Mouse (Mus musculus): ENCODE data around the gene Pdp2. TPM values are rescaled to one million over a fixed set of nuclear protein-coding genes. Genes with fewer than 3 reads are reported as not detected.
A peak's percentile ranks its signal among the peaks of the same experiment; 100 is the strongest.
"Not testable (repeated sequence)": the region's sequence is repeated elsewhere in the genome, so short reads cannot be mapped to it uniquely, and the experiment has no call there.

Gene Pdp2
- polyA plus RNA-seq, 1 experiment from 2014 or later, result 18.7 TPM

DNA sequence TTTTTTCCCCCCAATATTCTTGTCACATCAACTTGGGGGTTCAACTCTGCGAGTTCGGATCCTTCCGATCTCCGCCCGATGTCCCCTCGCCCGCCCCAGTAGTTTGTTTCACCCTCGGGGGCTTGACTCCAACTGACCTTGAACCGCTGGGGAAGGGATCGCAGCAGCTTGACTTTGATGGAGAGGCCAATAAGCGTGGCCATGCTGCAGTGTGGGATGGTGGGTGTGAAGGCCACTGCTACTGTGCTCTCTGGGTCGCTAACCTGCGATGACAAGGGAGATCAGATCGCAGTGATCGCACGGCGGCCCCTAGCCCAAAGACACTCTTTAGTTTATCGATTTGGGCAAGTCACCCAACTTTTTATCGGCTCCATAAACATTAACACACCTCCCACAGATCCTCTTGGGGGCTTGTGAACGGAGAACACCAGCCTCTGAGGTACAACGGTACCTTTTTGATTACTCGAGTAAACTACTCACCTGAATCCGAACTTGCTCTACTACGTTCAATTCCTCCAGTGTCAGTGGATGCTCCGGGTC, 49.6 kb downstream of the Pdp2 start:
- Histone ChIP-seq H3K27me3 (no peaks in the 10 kb centered on the region), H3K27ac (peak overlapping the region; percentile 72; the same call in 1 of the 2 replicates), H3K9ac (peak overlapping the region; percentile 90), H3K4me2 (peak overlapping the region; percentile 89), H3K4me1 (peaks cover 18% of the 10 kb centered on the region), H3K4me3 (replicated peaks) (peak overlapping the region; percentile 92), H3K9me3 (replicated peaks) (no peaks in the 10 kb centered on the region), H3K36me3 (peaks cover 27% of the 10 kb centered on the region)
- WGBS, result 3% methylated on average over 25 of the region's 25 CpGs
- no peak for ATAC-seq (replicated peaks; ENCODE audit: low FRiP score)

DNA sequence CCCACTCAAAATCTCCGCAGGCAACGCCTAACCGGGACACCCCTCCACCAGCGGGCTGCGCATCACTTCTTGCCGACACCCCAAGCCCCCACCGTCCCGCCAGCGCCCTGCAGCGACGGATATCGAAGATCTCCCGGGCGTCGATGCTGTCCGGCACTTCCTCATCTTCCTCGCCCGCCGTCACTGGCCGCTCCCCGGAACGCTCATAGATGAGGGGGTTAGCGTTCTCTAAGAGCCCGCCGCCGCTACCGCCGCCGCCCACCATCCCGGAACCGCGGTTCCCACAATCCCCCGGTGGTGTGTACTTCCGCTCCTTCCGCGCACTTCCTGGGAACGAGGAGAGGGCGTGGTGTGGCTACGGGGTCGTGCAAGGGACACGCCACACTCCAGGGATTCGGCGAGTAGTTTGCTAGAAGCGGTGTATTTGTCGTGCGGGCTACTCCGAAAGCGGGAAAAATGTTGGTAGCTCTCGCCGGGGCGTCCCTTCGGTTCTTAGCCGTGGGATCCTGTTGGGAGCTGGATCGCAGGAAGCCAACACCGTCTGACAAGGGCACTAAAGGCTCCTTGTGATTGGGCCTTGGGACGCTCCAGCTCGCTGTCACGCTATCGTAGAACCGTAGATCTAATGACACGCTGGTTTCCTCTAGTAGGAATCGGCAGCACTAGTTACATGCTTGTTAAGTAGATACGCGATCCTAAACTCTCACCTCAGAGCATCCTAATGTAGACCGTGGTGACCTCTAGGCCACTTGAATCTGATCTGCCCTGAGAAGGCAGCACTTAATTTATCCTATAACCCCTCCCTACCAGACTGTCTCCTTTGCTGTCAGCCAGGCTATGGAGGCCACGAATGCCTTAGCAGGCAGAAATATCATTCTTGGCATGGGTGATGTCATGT, 50.4 kb downstream of the Pdp2 start, which contains the start of gene Ciao2b:
Gene Ciao2b (minus strand): TSS at position 540 of the 898 bp plus-strand sequence.
- Histone ChIP-seq H3K9me3 (replicated peaks) (no peaks in the 10 kb centered on the region), H3K27me3 (no peaks in the 10 kb centered on the region), H3K4me2 (peak within 1 kb of the TSS; percentile 89), H3K4me1 (peaks cover 18% of the 10 kb centered on the region), H3K27ac (peak within 1 kb of the TSS; percentile 80), H3K4me3 (replicated peaks) (peak within 1 kb of the TSS; percentile 92), H3K36me3 (peaks cover 24% of the 10 kb centered on the region), H3K9ac (peak within 1 kb of the TSS; percentile 90)
- peak; percentile 96 for ATAC-seq (replicated peaks; ENCODE audit: low FRiP score)
- WGBS, result under 1% methylated on average over 66 of the region's 66 CpGs

DNA sequence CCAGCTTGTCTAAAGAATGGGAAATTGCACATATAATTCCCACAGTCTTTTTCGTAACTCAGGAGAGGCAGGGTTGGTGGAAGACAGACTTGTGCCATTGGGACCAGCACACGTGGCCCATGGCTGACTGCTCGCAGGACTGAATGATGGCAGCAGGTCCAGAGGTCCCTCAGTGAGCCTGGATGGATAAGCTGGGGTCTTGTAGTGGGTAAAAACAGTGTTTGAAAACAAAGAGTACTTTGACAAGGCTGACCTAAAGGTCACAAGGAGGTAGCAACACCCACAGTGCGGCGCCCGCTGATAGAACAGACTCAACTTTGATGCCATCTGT, 51.0 kb downstream of the Pdp2 start:
- peak; percentile 13; the same call in 1 of the 2 replicates for ATAC-seq (replicated peaks; ENCODE audit: low FRiP score)
- H3K9me3 ChIP-seq (replicated peaks), result no peaks in the 10 kb centered on the region
- peaks cover 24% of the 10 kb centered on the region for H3K36me3 ChIP-seq
- H3K4me3 ChIP-seq (replicated peaks), result peak overlapping the region; percentile 92
- H3K9ac ChIP-seq, result peak overlapping the region; percentile 90
- peak overlapping the region; percentile 80; the same call in 1 of the 2 replicates for H3K27ac ChIP-seq
- 59% methylated on average over 6 of the region's 6 CpGs for WGBS
- no peaks in the 10 kb centered on the region for H3K27me3 ChIP-seq
- peaks cover 18% of the 10 kb centered on the region for H3K4me1 ChIP-seq
- peak overlapping the region; percentile 89 for H3K4me2 ChIP-seq

DNA sequence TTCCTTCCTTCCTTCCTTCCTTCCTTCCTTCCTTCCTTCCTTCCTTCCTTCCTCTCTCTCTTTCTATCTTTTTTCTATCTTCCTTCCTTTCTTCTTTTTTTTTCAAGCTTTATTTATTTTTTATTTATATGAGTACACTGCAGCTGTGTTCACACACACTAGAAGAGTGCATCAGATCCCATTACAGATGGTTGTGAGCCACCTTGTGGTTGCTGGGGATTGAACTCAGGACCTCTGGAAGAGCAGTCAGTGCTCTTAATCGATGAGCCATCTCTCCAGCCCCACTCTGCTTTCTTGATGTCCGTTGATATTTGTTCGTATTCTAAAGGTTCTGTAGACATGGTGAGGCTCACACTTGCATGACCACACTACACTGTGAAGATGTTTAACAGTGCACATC, 52.9 kb downstream of the Pdp2 start:
- not testable (repeated sequence) for H3K4me2 ChIP-seq; H3K27ac ChIP-seq; H3K27me3 ChIP-seq; ATAC-seq (replicated peaks; ENCODE audit: low FRiP score); H3K4me3 ChIP-seq (replicated peaks); H3K9me3 ChIP-seq (replicated peaks); H3K9ac ChIP-seq; H3K36me3 ChIP-seq
- 71% methylated on average over 3 of the region's 3 CpGs for WGBS
- H3K4me1 ChIP-seq, result peaks cover 18% of the 10 kb centered on the region

Other genes starting within 250 kb of the Pdp2 start
- gene Cmtm4, start 195.6 kb upstream of the Pdp2 start, polyA plus RNA-seq (2015; fragmentation: Nextera tagmentation; extraction: Ambion mirVana), result 3.9 and 4.1 TPM in 2 replicates
- 59.5 and 62.6 TPM in 2 replicates for gene Dync1li2, start 148.4 kb upstream of the Pdp2 start, polyA plus RNA-seq (2015; fragmentation: Nextera tagmentation; extraction: Ambion mirVana)
- 0.32 and 0.48 TPM in 2 replicates for gene Terb1, start 81.5 kb upstream of the Pdp2 start, polyA plus RNA-seq (2015; fragmentation: Nextera tagmentation; extraction: Ambion mirVana)
- gene Nae1, start 56.8 kb upstream of the Pdp2 start, polyA plus RNA-seq (2015; fragmentation: Nextera tagmentation; extraction: Ambion mirVana), result 105 and 115 TPM in 2 replicates
- gene Car7, start 56.8 kb upstream of the Pdp2 start, polyA plus RNA-seq (2015; fragmentation: Nextera tagmentation; extraction: Ambion mirVana), result 2.3 and 2.4 TPM in 2 replicates
- gene Cdh16, start 32.9 kb downstream of the Pdp2 start, polyA plus RNA-seq (2015; fragmentation: Nextera tagmentation; extraction: Ambion mirVana), result 238 and 241 TPM in 2 replicates
- 11.8 and 15.7 TPM in 2 replicates for gene Rrad, start 39.9 kb downstream of the Pdp2 start, polyA plus RNA-seq (2015; fragmentation: Nextera tagmentation; extraction: Ambion mirVana)
- 104 and 110 TPM in 2 replicates for gene Ciao2b, start 50.5 kb downstream of the Pdp2 start, polyA plus RNA-seq (2015; fragmentation: Nextera tagmentation; extraction: Ambion mirVana)
- 0.31 and 0.48 TPM in 2 replicates for gene Ces2a, start 142.6 kb downstream of the Pdp2 start, polyA plus RNA-seq (2015; fragmentation: Nextera tagmentation; extraction: Ambion mirVana)
- gene Ces2b, start 240.1 kb downstream of the Pdp2 start, polyA plus RNA-seq (2015; fragmentation: Nextera tagmentation; extraction: Ambion mirVana), result 0.63 and 0.69 TPM in 2 replicates

Measured in kidney, embryonic 15.5 days (tissue).